ENCODE assay signal across 24 mouse cellular contexts in genomic region chr2:157315486-157315885, GRCm38 (mm10). TPM values are rescaled to one million over a fixed set of nuclear protein-coding genes. Genes with fewer than 3 reads are reported as not detected.
DNase-seq lines count a peak whose midpoint lies in the region; ATAC-seq and TF ChIP-seq lines count a peak whose summit lies in the region.
"Had no signal": no experiment of that assay in that cellular context is flagged by ENCODE, and none has a peak within 500 bp of the region (broad histone marks: within the 10 kb centered on the region; RNA-seq: fewer than 3 reads in every experiment).

No protein-coding gene starts in this region.

- no peak for ATAC-seq in forebrain, embryonic 12.5 days (ENCODE audit: low FRiP score)
- ATAC-seq in forebrain, embryonic 16.5 days: no peak
- ATAC-seq in hindbrain, embryonic 14.5 days (ENCODE audit: low FRiP score): no peak
- no peak for ATAC-seq in hindbrain, embryonic 16.5 days
- ATAC-seq in midbrain, embryonic 13.5 days: no peak
- ATAC-seq in midbrain, embryonic 11.5 days (ENCODE audit: low FRiP score): no peak
- no peak for ATAC-seq in kidney, embryonic 15.5 days (replicated peaks; ENCODE audit: low FRiP score)
- ATAC-seq: CD4-positive, CD25-positive, alpha-beta regulatory T cell, adult 4 months; intestine, embryonic 16.5 days had no signal

- H3K9ac ChIP-seq in forebrain, embryonic 12.5 days: no peak overlapping the region
- H3K9ac ChIP-seq in forebrain, embryonic 16.5 days (replicated peaks; ENCODE audit: low read depth, low read length): no peak overlapping the region
- H3K9ac ChIP-seq in hindbrain, embryonic 14.5 days: no peak overlapping the region
- H3K9ac ChIP-seq in hindbrain, embryonic 16.5 days (ENCODE audit: low read depth, low read length): no peak overlapping the region
- no peak overlapping the region for H3K9ac ChIP-seq in midbrain, embryonic 13.5 days (replicated peaks)
- H3K9ac ChIP-seq in midbrain, embryonic 11.5 days (ENCODE audit: low read length): no peak overlapping the region
- no peak overlapping the region for H3K9ac ChIP-seq in kidney, embryonic 15.5 days
- H3K9ac ChIP-seq: embryonic facial prominence, embryonic 12.5 days; heart, embryonic 13.5 days had no signal

- DNase-seq in hindbrain, embryonic 14.5 days (ENCODE audit: low spot score): no peak
- no peak for DNase-seq in midbrain, embryonic 11.5 days (ENCODE audit: low spot score, missing footprints)
- peak; percentile 62 for DNase-seq in brain, embryonic 14.5 days (ENCODE audit: low read depth)
- DNase-seq: adrenal gland, adult 8-10 months; adrenal gland, postnatal 36 days; B cell, adult 2 months; cerebellum, adult 11-12 months; cerebellum, adult 9-10 months; cerebellum, postnatal 25 days; gastrocnemius, postnatal 36 days; heart, adult 11 months; heart, postnatal 36 days had no signal

- peak overlapping the region; percentile 50; the same call in 1 of the 2 replicates for H3K27ac ChIP-seq in forebrain, embryonic 12.5 days
- no peak overlapping the region for H3K27ac ChIP-seq in forebrain, embryonic 16.5 days (ENCODE audit: low read length)
- peak overlapping the region; percentile 32; the same call in 1 of the 2 replicates for H3K27ac ChIP-seq in hindbrain, embryonic 14.5 days
- H3K27ac ChIP-seq in hindbrain, embryonic 16.5 days (ENCODE audit: low read depth, low read length): no peak overlapping the region
- H3K27ac ChIP-seq in midbrain, embryonic 13.5 days: 0 out of 2 replicates have a peak overlapping the region, but pooled peaks have one; percentile 19
- no peak overlapping the region for H3K27ac ChIP-seq in midbrain, embryonic 11.5 days (ENCODE audit: low read depth, low read length)
- no peak overlapping the region for H3K27ac ChIP-seq in kidney, embryonic 15.5 days
- H3K27ac ChIP-seq: embryonic facial prominence, embryonic 12.5 days; heart, embryonic 13.5 days had no signal

- WGBS in forebrain, embryonic 12.5 days: 89% methylated on average over 6 of the region's 6 CpGs
- 57% methylated on average over 6 of the region's 6 CpGs for WGBS in forebrain, embryonic 16.5 days
- WGBS in hindbrain, embryonic 14.5 days: 87% methylated on average over 6 of the region's 6 CpGs
- WGBS in hindbrain, embryonic 16.5 days: 82% methylated on average over 6 of the region's 6 CpGs
- 86% methylated on average over 6 of the region's 6 CpGs for WGBS in midbrain, embryonic 13.5 days
- WGBS in midbrain, embryonic 11.5 days: 91% methylated on average over 6 of the region's 6 CpGs
- WGBS in kidney, embryonic 15.5 days: 88% methylated on average over 6 of the region's 6 CpGs

- no peaks in the 10 kb centered on the region for H3K9me3 ChIP-seq in forebrain, embryonic 12.5 days
- no peaks in the 10 kb centered on the region for H3K9me3 ChIP-seq in forebrain, embryonic 16.5 days (ENCODE audit: control insufficient read depth, low read length)
- no peaks in the 10 kb centered on the region for H3K9me3 ChIP-seq in hindbrain, embryonic 14.5 days (ENCODE audit: control insufficient read depth, low read length)
- H3K9me3 ChIP-seq in hindbrain, embryonic 16.5 days (ENCODE audit: control insufficient read depth, low read length): no peaks in the 10 kb centered on the region
- no peaks in the 10 kb centered on the region for H3K9me3 ChIP-seq in midbrain, embryonic 13.5 days
- no peaks in the 10 kb centered on the region for H3K9me3 ChIP-seq in midbrain, embryonic 11.5 days (ENCODE audit: control insufficient read depth, low read length)
- H3K9me3 ChIP-seq in kidney, embryonic 15.5 days (replicated peaks): no peaks in the 10 kb centered on the region
- H3K9me3 ChIP-seq: embryonic facial prominence, embryonic 12.5 days; G1E; heart, embryonic 13.5 days had no signal

- no peak overlapping the region for H3K4me3 ChIP-seq in forebrain, embryonic 12.5 days (replicated peaks)
- H3K4me3 ChIP-seq in forebrain, embryonic 16.5 days (replicated peaks; ENCODE audit: low read length): no peak overlapping the region
- no peak overlapping the region for H3K4me3 ChIP-seq in hindbrain, embryonic 14.5 days (replicated peaks; ENCODE audit: low read length)
- H3K4me3 ChIP-seq in hindbrain, embryonic 16.5 days (ENCODE audit: low read length): no peak overlapping the region
- no peak overlapping the region for H3K4me3 ChIP-seq in midbrain, embryonic 13.5 days (replicated peaks)
- H3K4me3 ChIP-seq in midbrain, embryonic 11.5 days (ENCODE audit: low read depth, low read length): no peak overlapping the region
- no peak overlapping the region for H3K4me3 ChIP-seq in kidney, embryonic 15.5 days (replicated peaks)
- H3K4me3 ChIP-seq: embryonic facial prominence, embryonic 12.5 days; heart, embryonic 13.5 days had no signal

- peaks cover 17% of the 10 kb centered on the region for H3K4me1 ChIP-seq in forebrain, embryonic 12.5 days
- peaks cover 22% of the 10 kb centered on the region; the same call in 1 of the 2 replicates for H3K4me1 ChIP-seq in forebrain, embryonic 16.5 days (replicated peaks; ENCODE audit: control insufficient read depth, insufficient read depth, low read length)
- H3K4me1 ChIP-seq in hindbrain, embryonic 14.5 days (replicated peaks; ENCODE audit: control insufficient read depth, insufficient read depth, low read length): peaks cover 15% of the 10 kb centered on the region
- H3K4me1 ChIP-seq in hindbrain, embryonic 16.5 days (ENCODE audit: control insufficient read depth, insufficient read depth, low read depth, low read length): peaks cover 16% of the 10 kb centered on the region
- H3K4me1 ChIP-seq in midbrain, embryonic 13.5 days (replicated peaks): peaks cover 24% of the 10 kb centered on the region
- no peaks in the 10 kb centered on the region for H3K4me1 ChIP-seq in midbrain, embryonic 11.5 days (ENCODE audit: control insufficient read depth, insufficient read depth, low read length)
- H3K4me1 ChIP-seq in kidney, embryonic 15.5 days: peaks cover 5% of the 10 kb centered on the region; the same call in 1 of the 2 replicates

- TF ChIP-seq CTCF in brain, embryonic 14.5 days (IDR thresholded peaks at IDR 0.05; ENCODE audit: borderline replicate concordance, extremely low read depth, insufficient read depth, insufficient read length): no peak

- TF ChIP-seq POLR2A in brain, embryonic 14.5 days (IDR thresholded peaks at IDR 0.05; ENCODE audit: borderline replicate concordance, extremely low read depth, insufficient read depth, insufficient read length, poor library complexity, severe bottlenecking): no peak

- H3K27me3 ChIP-seq in forebrain, embryonic 12.5 days: no peaks in the 10 kb centered on the region
- no peaks in the 10 kb centered on the region for H3K27me3 ChIP-seq in forebrain, embryonic 16.5 days (replicated peaks; ENCODE audit: control insufficient read depth, insufficient read depth, low read length)
- no peaks in the 10 kb centered on the region for H3K27me3 ChIP-seq in hindbrain, embryonic 14.5 days (ENCODE audit: control insufficient read depth, insufficient read depth, low read length)
- no peaks in the 10 kb centered on the region for H3K27me3 ChIP-seq in hindbrain, embryonic 16.5 days (replicated peaks; ENCODE audit: control insufficient read depth, insufficient read depth, low read length)
- no peaks in the 10 kb centered on the region for H3K27me3 ChIP-seq in midbrain, embryonic 13.5 days
- no peaks in the 10 kb centered on the region for H3K27me3 ChIP-seq in midbrain, embryonic 11.5 days (ENCODE audit: control insufficient read depth, insufficient read depth, low read length)
- no peaks in the 10 kb centered on the region for H3K27me3 ChIP-seq in kidney, embryonic 15.5 days
- H3K27me3 ChIP-seq: embryonic facial prominence, embryonic 12.5 days; heart, embryonic 13.5 days had no signal

- no peak overlapping the region for H3K4me2 ChIP-seq in forebrain, embryonic 12.5 days
- H3K4me2 ChIP-seq in forebrain, embryonic 16.5 days (ENCODE audit: low read length): no peak overlapping the region
- no peak overlapping the region for H3K4me2 ChIP-seq in hindbrain, embryonic 14.5 days (replicated peaks)
- no peak overlapping the region for H3K4me2 ChIP-seq in hindbrain, embryonic 16.5 days (ENCODE audit: low read length)
- no peak overlapping the region for H3K4me2 ChIP-seq in midbrain, embryonic 13.5 days (replicated peaks)
- no peak overlapping the region for H3K4me2 ChIP-seq in midbrain, embryonic 11.5 days
- H3K4me2 ChIP-seq in kidney, embryonic 15.5 days: no peak overlapping the region
- H3K4me2 ChIP-seq: embryonic facial prominence, embryonic 12.5 days; heart, embryonic 13.5 days had no signal

- H3K36me3 ChIP-seq in forebrain, embryonic 12.5 days (replicated peaks): peaks cover 90% of the 10 kb centered on the region
- peaks cover 22% of the 10 kb centered on the region for H3K36me3 ChIP-seq in forebrain, embryonic 16.5 days (ENCODE audit: control insufficient read depth, insufficient read depth)
- H3K36me3 ChIP-seq in hindbrain, embryonic 14.5 days (replicated peaks; ENCODE audit: control insufficient read depth, insufficient read depth): peaks cover 87% of the 10 kb centered on the region
- peaks cover 24% of the 10 kb centered on the region for H3K36me3 ChIP-seq in hindbrain, embryonic 16.5 days (ENCODE audit: control insufficient read depth, insufficient read depth, low read length)
- H3K36me3 ChIP-seq in midbrain, embryonic 13.5 days: peaks cover 90% of the 10 kb centered on the region
- peaks cover 45% of the 10 kb centered on the region for H3K36me3 ChIP-seq in midbrain, embryonic 11.5 days (ENCODE audit: control insufficient read depth, insufficient read depth, low read length)
- peaks cover 96% of the 10 kb centered on the region for H3K36me3 ChIP-seq in kidney, embryonic 15.5 days

RNA-seq across cellular contexts. Expression of gene Ghrh, which starts 31.8 kb away (rescaled TPM):
- polyA plus RNA-seq in forebrain, embryonic 12.5 days (2016; fragmentation: Nextera tagmentation; extraction: Ambion mirVana): 1.00 and 2.2 TPM in 2 replicates
- polyA plus RNA-seq in forebrain, embryonic 16.5 days (2015; fragmentation: Nextera tagmentation; extraction: Ambion mirVana): 0.80 TPM in 1 of 2 replicates, not detected in the other
- polyA plus RNA-seq in hindbrain, embryonic 14.5 days (2014; fragmentation: Nextera tagmentation; extraction: Ambion mirVana): 0.58 and 0.94 TPM in 2 replicates
- polyA plus RNA-seq in hindbrain, embryonic 16.5 days (2015; fragmentation: Nextera tagmentation; extraction: Ambion mirVana): 0.91 and 1.0 TPM in 2 replicates
- 1.6 and 3.4 TPM in 2 replicates for polyA plus RNA-seq in midbrain, embryonic 13.5 days (2015; fragmentation: Nextera tagmentation; extraction: Ambion mirVana)
- 0.48 and 1.6 TPM in 2 replicates for polyA plus RNA-seq in midbrain, embryonic 11.5 days (2014; fragmentation: Nextera tagmentation; extraction: Ambion mirVana)
- 2.1 and 2.8 TPM in 2 replicates for polyA plus RNA-seq in brain, embryonic 14.5 days (2012; rRNA removed)
- 0.35 TPM in 1 of 2 replicates, not detected in the other for polyA plus RNA-seq in kidney, embryonic 15.5 days (2015; fragmentation: Nextera tagmentation; extraction: Ambion mirVana)
- polyA plus RNA-seq: CD4-positive, CD25-positive, alpha-beta regulatory T cell, adult 4 months; cortical plate, adult 2 months; G1E; heart, embryonic 13.5 days; heart, postnatal 0 days had no signal

RNA-seq across cellular contexts. Expression of gene Mroh8, which starts 36.1 kb away (rescaled TPM):
- polyA plus RNA-seq in forebrain, embryonic 12.5 days (2016; fragmentation: Nextera tagmentation; extraction: Ambion mirVana): 0.67 and 0.88 TPM in 2 replicates
- 0.20 and 0.30 TPM in 2 replicates for polyA plus RNA-seq in forebrain, embryonic 16.5 days (2015; fragmentation: Nextera tagmentation; extraction: Ambion mirVana)
- 0.09 and 0.41 TPM in 2 replicates for polyA plus RNA-seq in hindbrain, embryonic 14.5 days (2014; fragmentation: Nextera tagmentation; extraction: Ambion mirVana)
- 0.47 and 0.51 TPM in 2 replicates for polyA plus RNA-seq in hindbrain, embryonic 16.5 days (2015; fragmentation: Nextera tagmentation; extraction: Ambion mirVana)
- polyA plus RNA-seq in midbrain, embryonic 13.5 days (2015; fragmentation: Nextera tagmentation; extraction: Ambion mirVana): 0.43 and 0.52 TPM in 2 replicates
- 0.43 and 0.68 TPM in 2 replicates for polyA plus RNA-seq in midbrain, embryonic 11.5 days (2014; fragmentation: Nextera tagmentation; extraction: Ambion mirVana)
- polyA plus RNA-seq in brain, embryonic 14.5 days (2012; rRNA removed): 0.34 and 0.38 TPM in 2 replicates
- polyA plus RNA-seq in kidney, embryonic 15.5 days (2015; fragmentation: Nextera tagmentation; extraction: Ambion mirVana): 0.47 and 0.59 TPM in 2 replicates
- polyA plus RNA-seq: CD4-positive, CD25-positive, alpha-beta regulatory T cell, adult 4 months had no signal

RNA-seq across cellular contexts. Expression of gene Rpn2, which starts 36.7 kb away (rescaled TPM):
- polyA plus RNA-seq in forebrain, embryonic 12.5 days (2016; fragmentation: Nextera tagmentation; extraction: Ambion mirVana): 217 and 221 TPM in 2 replicates
- 183 and 189 TPM in 2 replicates for polyA plus RNA-seq in forebrain, embryonic 16.5 days (2015; fragmentation: Nextera tagmentation; extraction: Ambion mirVana)
- 210 and 221 TPM in 2 replicates for polyA plus RNA-seq in hindbrain, embryonic 14.5 days (2014; fragmentation: Nextera tagmentation; extraction: Ambion mirVana)
- polyA plus RNA-seq in hindbrain, embryonic 16.5 days (2015; fragmentation: Nextera tagmentation; extraction: Ambion mirVana): 237 and 246 TPM in 2 replicates
- polyA plus RNA-seq in midbrain, embryonic 13.5 days (2015; fragmentation: Nextera tagmentation; extraction: Ambion mirVana): 202 and 211 TPM in 2 replicates
- 234 and 237 TPM in 2 replicates for polyA plus RNA-seq in midbrain, embryonic 11.5 days (2014; fragmentation: Nextera tagmentation; extraction: Ambion mirVana)
- 195 and 208 TPM in 2 replicates for polyA plus RNA-seq in brain, embryonic 14.5 days (2012; rRNA removed)
- 311 and 322 TPM in 2 replicates for polyA plus RNA-seq in kidney, embryonic 15.5 days (2015; fragmentation: Nextera tagmentation; extraction: Ambion mirVana)

RNA-seq across cellular contexts. Expression of gene Manbal, which starts 51.9 kb away (rescaled TPM):
- 68.8 and 69.4 TPM in 2 replicates for polyA plus RNA-seq in forebrain, embryonic 12.5 days (2016; fragmentation: Nextera tagmentation; extraction: Ambion mirVana)
- 97.5 and 105 TPM in 2 replicates for polyA plus RNA-seq in forebrain, embryonic 16.5 days (2015; fragmentation: Nextera tagmentation; extraction: Ambion mirVana)
- polyA plus RNA-seq in hindbrain, embryonic 14.5 days (2014; fragmentation: Nextera tagmentation; extraction: Ambion mirVana): 53.3 and 58.1 TPM in 2 replicates
- polyA plus RNA-seq in hindbrain, embryonic 16.5 days (2015; fragmentation: Nextera tagmentation; extraction: Ambion mirVana): 120 and 123 TPM in 2 replicates
- polyA plus RNA-seq in midbrain, embryonic 13.5 days (2015; fragmentation: Nextera tagmentation; extraction: Ambion mirVana): 88.1 and 91.0 TPM in 2 replicates
- polyA plus RNA-seq in midbrain, embryonic 11.5 days (2014; fragmentation: Nextera tagmentation; extraction: Ambion mirVana): 34.7 and 35.9 TPM in 2 replicates
- polyA plus RNA-seq in brain, embryonic 14.5 days (2012; rRNA removed): 80.2 and 93.0 TPM in 2 replicates
- polyA plus RNA-seq in kidney, embryonic 15.5 days (2015; fragmentation: Nextera tagmentation; extraction: Ambion mirVana): 71.7 and 81.2 TPM in 2 replicates

Comparison
In these comparisons a context has a peak if more than half of its experiments do, and no peak if none do; other contexts are left out.
1. H3K27ac ChIP-seq: peak in forebrain, embryonic 12.5 days (single experiment), hindbrain, embryonic 14.5 days (single experiment) and midbrain, embryonic 13.5 days (single experiment); none in forebrain, embryonic 16.5 days (single experiment), hindbrain, embryonic 16.5 days (single experiment), midbrain, embryonic 11.5 days (single experiment) and kidney, embryonic 15.5 days (single experiment).